Mouse (Mus musculus) heart, postnatal 4 days (tissue): Measurements from ENCODE around the gene Hapln3. TPM values are rescaled to one million over a fixed set of nuclear protein-coding genes. Genes with fewer than 3 reads are reported as not detected.

Experiments used
- DNase-seq: peaks from one replicate; pipeline ENCODE4 v3.0.0; 2021
- total RNA-seq, 2 experiments: library from RNA; stranded (reverse); gene quantifications; 2 replicates each; pipeline ENCODE4 v1.2.3; 2021

Gene Hapln3
- total RNA-seq, 2 experiments from 2014 or later, result 0.92 to 1.3 TPM

DNA sequence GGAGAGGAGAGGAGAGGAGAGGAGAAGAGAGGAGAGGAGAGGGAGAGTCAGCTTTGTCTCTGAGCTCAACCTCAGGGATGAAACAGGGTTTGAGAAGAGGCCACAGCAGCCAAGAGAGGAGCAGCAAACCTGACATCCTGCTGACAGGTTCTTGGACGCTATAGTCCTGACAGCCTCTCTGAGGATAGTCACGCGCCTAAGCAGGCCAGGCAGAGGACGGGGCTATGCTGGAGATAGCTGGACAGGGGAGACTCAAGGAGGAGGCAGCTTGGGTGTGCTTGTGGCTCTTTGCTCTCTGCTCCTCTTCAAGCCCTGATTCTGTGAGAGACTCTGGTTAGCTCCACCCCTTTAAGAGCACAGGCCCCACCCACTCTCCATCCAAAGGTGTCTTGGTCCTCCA, 62.6 kb downstream of the Hapln3 start:
- DNase-seq, result peak; percentile 9

DNA sequence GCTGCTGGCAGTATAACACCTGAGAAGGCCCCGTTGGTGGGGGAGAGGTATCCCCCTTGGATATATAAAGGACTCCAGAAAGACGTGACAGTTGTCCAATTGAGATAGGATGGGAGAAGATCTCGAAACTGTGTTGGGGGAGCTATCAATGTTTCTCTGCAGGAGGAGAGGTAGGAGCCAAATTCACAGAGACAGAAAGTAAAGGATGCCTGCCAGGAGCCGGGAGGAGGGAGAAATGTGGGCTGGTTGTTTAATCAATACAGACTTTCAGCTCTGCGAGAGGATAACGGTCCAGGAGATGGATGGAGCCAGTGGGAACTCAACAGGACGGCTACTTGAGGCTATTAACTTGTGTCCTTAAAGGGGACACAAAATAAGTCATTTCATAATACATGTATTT, 63.4 kb downstream of the Hapln3 start:
- no peak for DNase-seq

Other genes with a start within 250 kb of the Hapln3 start
- 10 to 100 TPM; 33.4 to 33.7 TPM for gene Aen, start 235.2 kb downstream of the Hapln3 start, total RNA-seq
- gene Isg20, start 217.6 kb downstream of the Hapln3 start, total RNA-seq, result 1 to 10 TPM; 3.1 to 6.4 TPM
- gene Acan, start 77.5 kb downstream of the Hapln3 start, total RNA-seq, result 1 to 10 TPM; 4.1 to 4.2 TPM
- 100 to 1,000 TPM; 177 to 178 TPM for gene Mfge8, start 18.0 kb upstream of the Hapln3 start, total RNA-seq
- gene Abhd2, start 142.2 kb upstream of the Hapln3 start, total RNA-seq, result 10 to 100 TPM; 24.7 to 27.2 TPM